Mouse (Mus musculus) heart, adult 2 months (tissue): ENCODE results near the gene Pmepa1.

ENCODE experiments used
- CTCF ChIP-seq: fragments of 200-600 bp; IDR thresholded peaks from 2 replicates; pipeline ENCODE4 v1.8.1; 2022; ENCODE audit warnings: antibody characterized with exemption, mild to moderate bottlenecking, moderate library complexity
- POLR2A ChIP-seq: fragments of 200-500 bp; IDR thresholded peaks from 2 replicates; pipeline ENCODE4 v1.6.1; 2011; ENCODE audit warnings: mild to moderate bottlenecking, low read depth, low read length, control low read depth; ENCODE audit not compliant: insufficient read depth

- TF ChIP-seq POLR2A (no peak), CTCF (no peak)
Measured at GRCm38 (mm10) chr2:173314291-173314690, 38.0 kb upstream of the Pmepa1 start.
